Mouse (Mus musculus): ENCODE measurements at regions not wholly inside any gene's neighbourhood (a gene's known extent, or its start where the extent isn't known, plus 50 kb on each side); places are given as distances from the start of the nearest gene placed in this dataset.

DNA sequence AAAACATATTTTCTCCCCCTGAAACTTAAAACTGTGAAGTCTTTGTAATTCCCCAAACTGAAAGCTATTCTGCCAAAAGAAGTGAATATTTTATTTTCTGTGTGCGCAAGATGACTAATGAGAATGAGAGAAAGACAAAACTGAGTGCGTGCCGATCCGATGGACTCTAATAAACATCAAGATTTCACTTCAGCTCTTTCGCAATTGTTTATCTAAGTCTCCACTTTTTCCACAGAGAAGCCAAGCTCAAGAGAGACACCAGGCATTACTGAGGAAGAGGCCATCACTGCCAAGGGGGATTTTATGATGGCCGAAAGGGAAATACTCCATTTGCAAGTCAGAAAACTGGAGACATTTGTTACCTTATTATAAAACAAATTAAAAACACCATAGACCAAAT lies 55.0 kb upstream of the Uqcrfs1 start:
- no peak for DNase-seq (ENCODE audit: low spot score)

DNA sequence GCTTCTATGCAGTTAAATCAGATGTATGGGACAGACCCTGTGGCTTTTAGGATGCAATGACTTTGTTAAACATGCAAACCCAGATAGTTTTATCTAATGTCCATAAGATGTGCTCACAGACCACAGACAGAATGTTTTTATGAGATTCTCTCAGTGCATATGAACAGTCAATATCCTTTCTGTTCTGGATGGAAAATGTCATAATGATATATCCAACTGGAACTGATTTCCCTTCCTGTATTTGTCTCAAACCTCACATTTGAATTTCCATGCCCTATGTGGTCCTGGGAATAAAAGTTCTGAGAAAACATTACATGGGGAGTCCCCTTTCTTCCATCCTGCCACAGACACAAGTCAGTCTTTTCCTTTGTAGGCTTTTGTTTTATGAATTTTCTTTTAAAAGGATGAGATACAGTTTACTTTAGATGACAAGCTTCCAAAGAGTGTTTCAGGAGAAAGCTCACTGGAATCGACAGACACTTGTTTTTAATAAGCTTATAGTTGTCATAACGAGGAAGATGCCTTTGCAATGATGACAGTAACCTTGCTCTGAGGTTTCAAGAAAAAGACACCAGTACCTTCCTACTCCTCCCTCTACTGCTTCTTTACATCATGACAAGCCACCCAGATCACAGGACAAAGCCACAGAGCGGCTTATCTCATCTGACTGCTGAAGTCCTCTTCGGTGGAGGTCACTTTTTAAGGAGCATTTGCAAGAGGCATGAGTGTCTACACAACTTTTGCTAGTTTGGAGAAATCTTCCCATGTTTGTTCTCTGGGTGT lies 55.7 kb upstream of the Uqcrfs1 start:
- DNase-seq (ENCODE audit: low spot score), result no peak

GRCm38 (mm10) chr13:30603936-30604335 lies 55.9 kb upstream of the Dusp22 start:
- peak; percentile 13 for DNase-seq (ENCODE audit: low spot score)

GRCm38 (mm10) chr13:30607343-30607742 lies 52.5 kb upstream of the Dusp22 start:
- DNase-seq (ENCODE audit: low spot score), result no peak

DNA sequence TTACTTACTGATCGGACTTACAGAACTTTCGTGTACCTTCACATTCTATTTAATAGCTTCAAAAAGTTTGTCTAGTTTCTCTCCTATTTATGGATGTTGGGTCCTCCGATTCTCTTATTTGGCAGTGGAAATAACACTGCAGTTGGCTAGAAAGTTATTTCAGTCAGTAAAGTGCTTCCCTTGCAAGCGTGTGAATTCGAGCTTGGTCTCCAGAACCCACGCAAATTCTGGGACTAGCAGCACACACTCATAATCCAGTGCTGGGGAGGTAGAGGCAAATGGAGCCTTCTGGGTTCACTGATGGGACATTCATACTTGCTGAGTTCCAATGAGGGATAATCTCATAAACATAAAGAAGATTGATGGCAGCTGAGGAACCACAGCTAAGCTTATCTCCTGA lies 51.9 kb upstream of the Dusp22 start:
- DNase-seq (ENCODE audit: low spot score), result peak; percentile 34

GRCm38 (mm10) chr13:30609784-30610183 lies 50.0 kb upstream of the Dusp22 start:
- DNase-seq (ENCODE audit: low spot score), result no peak
